Mouse (Mus musculus) CD4-positive helper T cell, adult 2 months (primary cell): ENCODE measurements around the gene Gm12253.

Experiments
- DNase-seq: peaks from one replicate; pipeline ENCODE4 v3.0.0-alpha.2; 2012; ENCODE audit warnings: low read depth, missing footprints, low spot score

Gm12253 gene

GRCm38 (mm10) chr11:58432259-58432658 lies at the start of gene Gm12253:
TSS of gene Gm12253 (plus strand) at chr11:58432559.
- DNase-seq, result no peak

- no peak for DNase-seq
Measured at GRCm38 (mm10) chr11:58399985-58400645, 32.2 kb upstream of the Gm12253 start.

GRCm38 (mm10) chr11:58400655-58401054 lies 31.7 kb upstream of the Gm12253 start:
- DNase-seq, result no peak

GRCm38 (mm10) chr11:58408066-58408465 lies 24.3 kb upstream of the Gm12253 start:
- DNase-seq, result no peak

- DNase-seq, result no peak
Measured at GRCm38 (mm10) chr11:58418336-58418735, 14.0 kb upstream of the Gm12253 start.

- DNase-seq, result no peak
Measured at GRCm38 (mm10) chr11:58420815-58421214, 11.5 kb upstream of the Gm12253 start, which contains the start of gene 1810065E05Rik. TSS of gene 1810065E05Rik (plus strand) at chr11:58421111.

GRCm38 (mm10) chr11:58437866-58438265 lies 5.5 kb downstream of the Gm12253 start:
- no peak for DNase-seq

- no peak for DNase-seq
Measured at GRCm38 (mm10) chr11:58452759-58453158, 20.4 kb downstream of the Gm12253 start, which contains the start of gene Lypd9. TSS of gene Lypd9 (minus strand) at chr11:58452923.

GRCm38 (mm10) chr11:58453592-58453991 lies 21.2 kb downstream of the Gm12253 start:
- no peak for DNase-seq

- DNase-seq, result no peak
Measured at GRCm38 (mm10) chr11:58462170-58462569, 29.8 kb downstream of the Gm12253 start, which contains the start of gene Olfr30. TSS of gene Olfr30 (minus strand) at chr11:58462270.
